Mouse (Mus musculus): ENCODE measurements around the gene Ptprq. TPM values are rescaled to one million over a fixed set of nuclear protein-coding genes. Genes with fewer than 3 reads are reported as not detected.
A peak's percentile ranks its signal among the peaks of the same experiment; 100 is the strongest.

Gene Ptprq
- polyA plus RNA-seq (2015; fragmentation: Nextera tagmentation; extraction: Ambion mirVana), result 0.18 and 0.25 TPM in 2 replicates

- H3K4me1 ChIP-seq, result no peaks in the 10 kb centered on the region
- no peaks in the 10 kb centered on the region for H3K27me3 ChIP-seq
- no peaks in the 10 kb centered on the region for H3K9me3 ChIP-seq
- H3K27ac ChIP-seq, result no peak within 1 kb of the TSS
- H3K36me3 ChIP-seq, result no peaks in the 10 kb centered on the region
- no peak within 1 kb of the TSS for H3K4me2 ChIP-seq
- 64% methylated on average over 1 of the region's 1 CpGs for WGBS
- no peak for ATAC-seq (ENCODE audit: insufficient number of reproducible peaks, low FRiP score, low TSS enrichment, low read depth)
- no peak within 1 kb of the TSS for H3K4me3 ChIP-seq
- H3K9ac ChIP-seq, result no peak within 1 kb of the TSS
Measured at GRCm38 (mm10) chr10:107719806-107720205, at the start of gene Ptprq. Gene Ptprq (minus strand): TSS chr10:107720051.

DNA sequence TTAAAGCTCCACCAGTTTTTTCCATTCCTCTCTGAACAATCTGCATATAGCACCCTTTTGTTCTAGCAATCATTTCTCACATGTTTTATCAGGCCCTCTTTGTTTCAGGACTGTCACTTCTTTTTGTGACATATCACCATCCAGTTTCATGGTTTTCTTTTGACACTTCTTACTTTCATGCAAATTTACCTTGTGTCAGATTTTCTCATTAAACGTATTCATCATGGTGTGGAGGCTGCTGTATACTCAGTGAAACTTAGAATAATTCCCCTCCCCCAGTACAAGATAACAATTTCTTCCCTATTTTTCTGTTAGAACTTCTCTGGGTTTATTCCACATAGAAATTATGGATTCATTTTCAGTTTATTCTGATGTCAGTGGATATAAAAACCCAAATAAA is 39.8 kb upstream of the Ptprq start:
- Histone ChIP-seq H3K36me3 (no peaks in the 10 kb centered on the region), H3K9me3 (no peaks in the 10 kb centered on the region), H3K4me1 (no peaks in the 10 kb centered on the region), H3K4me3 (no peak overlapping the region), H3K27ac (no peak overlapping the region), H3K9ac (no peak overlapping the region), H3K4me2 (no peak overlapping the region), H3K27me3 (no peaks in the 10 kb centered on the region)
- 88% methylated on average over 1 of the region's 1 CpGs for WGBS
- ATAC-seq (ENCODE audit: insufficient number of reproducible peaks, low FRiP score, low TSS enrichment, low read depth), result no peak

- ATAC-seq (ENCODE audit: insufficient number of reproducible peaks, low FRiP score, low TSS enrichment, low read depth), result no peak
- H3K4me2 ChIP-seq, result no peak overlapping the region
- H3K27me3 ChIP-seq, result no peaks in the 10 kb centered on the region
- H3K4me1 ChIP-seq, result no peaks in the 10 kb centered on the region; the same call in 1 of the 2 replicates
- H3K36me3 ChIP-seq, result no peaks in the 10 kb centered on the region
- 96% methylated on average over 3 of the region's 3 CpGs for WGBS
- H3K4me3 ChIP-seq, result no peak overlapping the region
- no peak overlapping the region for H3K27ac ChIP-seq
- H3K9ac ChIP-seq, result no peak overlapping the region
- H3K9me3 ChIP-seq, result no peaks in the 10 kb centered on the region
Measured at GRCm38 (mm10) chr10:107753471-107753870, 33.6 kb upstream of the Ptprq start.

DNA sequence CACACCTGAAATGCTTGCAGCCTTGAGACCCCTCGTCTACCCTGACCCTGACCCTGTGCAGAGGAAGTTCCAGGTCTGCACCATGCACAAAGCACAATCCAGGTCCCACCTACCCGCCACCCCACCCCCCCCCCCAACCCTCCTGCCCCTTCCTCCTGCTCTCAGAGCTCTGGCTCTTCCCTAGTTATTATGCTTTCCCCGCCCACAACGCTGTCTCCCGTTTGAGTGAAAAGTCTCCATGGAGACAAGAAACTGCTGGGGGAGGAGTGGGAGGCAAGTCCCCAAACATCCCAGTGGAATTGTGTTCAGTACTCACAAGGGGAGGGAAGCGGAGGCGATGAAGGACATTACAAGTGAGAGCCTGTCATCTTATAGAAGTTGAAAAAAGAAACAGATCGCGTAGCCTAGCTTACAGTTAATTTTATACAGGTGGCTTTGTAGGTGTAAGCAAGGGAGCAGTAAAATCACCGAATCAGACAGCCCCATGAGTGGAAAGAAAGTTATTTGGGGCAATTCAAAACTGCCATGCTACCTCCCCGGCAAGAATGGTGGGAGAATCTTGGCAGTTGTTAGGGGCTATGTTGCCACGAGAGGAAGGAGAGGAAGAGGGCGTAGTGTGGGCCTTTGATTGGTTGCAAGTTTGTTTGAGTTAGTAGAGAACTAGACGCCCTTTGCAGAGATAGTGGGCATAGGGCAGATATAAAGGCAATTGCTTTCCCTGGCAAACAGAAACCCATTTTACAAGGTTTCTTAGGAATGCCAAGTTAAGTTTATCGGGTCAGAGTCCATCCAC is 32.7 kb upstream of the Ptprq start:
- Histone ChIP-seq H3K4me2 (peak overlapping the region; percentile 30; the same call in 1 of the 2 replicates), H3K4me1 (no peaks in the 10 kb centered on the region; the same call in 1 of the 2 replicates), H3K27me3 (no peaks in the 10 kb centered on the region), H3K9me3 (no peaks in the 10 kb centered on the region), H3K4me3 (0 out of 2 replicates have a peak overlapping the region, but pooled peaks have one; percentile 19), H3K27ac (no peak overlapping the region), H3K9ac (no peak overlapping the region), H3K36me3 (no peaks in the 10 kb centered on the region)
- 22% methylated on average over 14 of the region's 15 CpGs for WGBS
- ATAC-seq (ENCODE audit: insufficient number of reproducible peaks, low FRiP score, low TSS enrichment, low read depth), result no peak

DNA sequence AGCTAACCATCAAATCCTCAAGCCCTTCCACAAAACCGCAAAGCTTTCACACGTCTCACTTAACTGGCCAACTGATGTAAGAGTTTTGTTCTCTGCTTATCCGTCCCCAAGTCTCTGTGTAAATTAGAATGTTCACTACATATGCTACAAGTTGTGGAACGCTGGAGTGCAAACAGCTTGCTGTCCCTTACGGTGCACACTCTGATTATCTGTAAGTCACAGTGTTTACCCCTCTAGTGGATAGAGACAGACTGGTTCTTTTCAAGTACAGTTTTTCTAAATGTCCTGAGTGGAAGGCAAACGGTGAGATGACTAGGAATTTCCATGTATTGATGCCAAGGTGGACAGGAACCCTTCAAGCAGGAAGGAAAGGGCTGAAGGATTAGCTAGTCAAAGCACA is 32.1 kb upstream of the Ptprq start:
- H3K27ac ChIP-seq, result no peak overlapping the region
- WGBS, result 25% methylated on average over 6 of the region's 6 CpGs
- H3K4me3 ChIP-seq, result no peak overlapping the region
- H3K36me3 ChIP-seq, result no peaks in the 10 kb centered on the region
- no peak for ATAC-seq (ENCODE audit: insufficient number of reproducible peaks, low FRiP score, low TSS enrichment, low read depth)
- no peaks in the 10 kb centered on the region for H3K27me3 ChIP-seq
- H3K9ac ChIP-seq, result no peak overlapping the region
- no peaks in the 10 kb centered on the region; the same call in 1 of the 2 replicates for H3K4me1 ChIP-seq
- H3K9me3 ChIP-seq, result no peaks in the 10 kb centered on the region
- H3K4me2 ChIP-seq, result peak overlapping the region; percentile 30; the same call in 1 of the 2 replicates

GRCm38 (mm10) chr10:107747566-107747965 is 27.7 kb upstream of the Ptprq start:
- Histone ChIP-seq H3K9me3 (no peaks in the 10 kb centered on the region), H3K4me1 (no peaks in the 10 kb centered on the region; the same call in 1 of the 2 replicates), H3K4me3 (no peak overlapping the region), H3K27me3 (no peaks in the 10 kb centered on the region), H3K9ac (no peak overlapping the region), H3K27ac (no peak overlapping the region), H3K36me3 (no peaks in the 10 kb centered on the region), H3K4me2 (no peak overlapping the region)
- ATAC-seq (ENCODE audit: insufficient number of reproducible peaks, low FRiP score, low TSS enrichment, low read depth), result no peak
- WGBS, result 19% methylated on average over 5 of the region's 5 CpGs

DNA sequence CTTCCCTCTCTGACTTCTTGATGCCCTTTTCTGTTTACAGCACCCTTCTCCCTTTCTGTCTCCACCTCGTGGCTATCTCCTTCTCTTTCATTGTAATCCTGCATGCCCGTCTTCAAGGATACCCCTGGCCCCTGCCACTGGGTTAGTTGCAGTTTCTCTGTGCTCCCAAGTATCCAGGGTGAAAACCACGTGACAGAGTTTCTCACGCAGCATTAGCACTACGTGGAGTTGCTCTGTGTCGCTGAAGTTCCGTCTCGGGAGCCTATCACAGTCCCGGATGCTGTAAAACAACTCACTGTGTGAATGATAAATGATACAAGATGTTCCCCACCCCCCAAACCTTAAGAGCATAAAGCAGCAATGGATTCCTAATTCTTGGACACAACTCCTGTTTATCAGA is 26.9 kb upstream of the Ptprq start:
- Histone ChIP-seq H3K27me3 (no peaks in the 10 kb centered on the region), H3K4me1 (no peaks in the 10 kb centered on the region), H3K9me3 (no peaks in the 10 kb centered on the region), H3K36me3 (no peaks in the 10 kb centered on the region), H3K9ac (no peak overlapping the region), H3K4me2 (no peak overlapping the region), H3K27ac (no peak overlapping the region), H3K4me3 (no peak overlapping the region)
- 22% methylated on average over 9 of the region's 9 CpGs for WGBS
- ATAC-seq (ENCODE audit: insufficient number of reproducible peaks, low FRiP score, low TSS enrichment, low read depth), result no peak

DNA sequence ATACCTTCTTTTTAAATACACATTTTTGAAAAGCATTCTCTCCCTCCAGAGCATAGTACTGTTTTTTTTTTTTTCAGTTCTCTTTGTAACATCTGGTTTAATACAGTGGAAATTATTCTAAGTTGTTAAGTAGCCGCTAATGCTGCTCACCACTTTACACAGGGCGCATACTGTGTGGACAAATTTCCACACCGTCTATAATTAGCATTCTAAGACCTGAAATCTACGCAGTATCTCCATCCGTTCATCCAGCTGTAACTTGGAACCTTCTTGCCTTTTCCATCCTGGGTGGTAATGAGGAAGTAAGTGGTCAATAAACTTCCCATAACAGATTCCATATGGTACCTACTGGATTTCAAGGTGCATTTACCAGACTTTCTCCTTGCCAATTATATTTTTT is 20.0 kb upstream of the Ptprq start:
- Histone ChIP-seq H3K27ac (no peak overlapping the region), H3K4me1 (no peaks in the 10 kb centered on the region), H3K9me3 (no peaks in the 10 kb centered on the region), H3K4me2 (no peak overlapping the region), H3K4me3 (no peak overlapping the region), H3K9ac (no peak overlapping the region), H3K36me3 (no peaks in the 10 kb centered on the region), H3K27me3 (no peaks in the 10 kb centered on the region)
- peak; percentile 74 for ATAC-seq (ENCODE audit: insufficient number of reproducible peaks, low FRiP score, low TSS enrichment, low read depth)
- WGBS, result 21% methylated on average over 5 of the region's 5 CpGs

DNA sequence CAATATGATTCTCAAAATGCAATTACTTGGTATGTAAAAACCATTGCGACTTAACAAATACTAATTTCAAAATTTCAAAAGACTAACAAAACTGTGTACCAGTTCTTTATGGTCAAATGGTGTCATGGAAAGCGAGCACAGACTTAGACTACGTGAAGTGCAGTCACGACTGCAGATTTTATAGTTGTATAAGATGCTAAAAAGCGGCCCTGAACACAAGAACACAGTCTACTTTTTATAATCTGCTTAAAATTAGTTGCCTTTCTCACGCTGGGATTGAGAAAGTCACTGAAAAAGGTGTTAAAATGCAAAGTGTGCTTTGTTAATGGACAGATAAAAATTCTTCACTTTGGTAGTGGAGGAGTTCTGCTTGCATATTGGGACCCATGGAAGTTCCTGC is 17.9 kb upstream of the Ptprq start:
- Histone ChIP-seq H3K9ac (no peak overlapping the region), H3K27ac (no peak overlapping the region), H3K9me3 (no peaks in the 10 kb centered on the region), H3K4me3 (no peak overlapping the region), H3K27me3 (no peaks in the 10 kb centered on the region), H3K4me1 (no peaks in the 10 kb centered on the region), H3K4me2 (no peak overlapping the region), H3K36me3 (no peaks in the 10 kb centered on the region)
- no peak for ATAC-seq (ENCODE audit: insufficient number of reproducible peaks, low FRiP score, low TSS enrichment, low read depth)
- WGBS, result 68% methylated on average over 6 of the region's 6 CpGs

DNA sequence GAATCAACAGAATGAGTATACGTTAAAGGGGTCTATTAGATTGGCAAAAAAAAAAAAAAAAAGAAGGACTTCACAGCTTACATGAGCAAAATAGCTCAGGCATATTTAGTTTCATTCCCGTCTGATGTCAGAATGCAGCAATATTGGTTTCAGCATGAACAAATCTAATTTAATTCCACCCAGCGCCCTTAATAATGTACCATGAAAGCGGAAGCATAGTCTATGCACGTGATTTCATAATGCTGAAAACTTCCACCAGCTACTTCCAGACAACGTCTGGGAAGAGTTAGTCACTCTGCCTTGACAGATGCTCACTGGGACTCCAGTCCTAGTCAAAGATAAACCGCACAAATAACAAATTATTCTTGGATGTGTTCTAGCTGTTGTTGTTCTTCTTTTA is 15.6 kb upstream of the Ptprq start:
- Histone ChIP-seq H3K36me3 (no peaks in the 10 kb centered on the region), H3K9ac (no peak overlapping the region), H3K27me3 (no peaks in the 10 kb centered on the region), H3K27ac (no peak overlapping the region), H3K4me1 (no peaks in the 10 kb centered on the region), H3K9me3 (no peaks in the 10 kb centered on the region), H3K4me3 (no peak overlapping the region), H3K4me2 (no peak overlapping the region)
- 57% methylated on average over 7 of the region's 7 CpGs for WGBS
- ATAC-seq (ENCODE audit: insufficient number of reproducible peaks, low FRiP score, low TSS enrichment, low read depth), result no peak

DNA sequence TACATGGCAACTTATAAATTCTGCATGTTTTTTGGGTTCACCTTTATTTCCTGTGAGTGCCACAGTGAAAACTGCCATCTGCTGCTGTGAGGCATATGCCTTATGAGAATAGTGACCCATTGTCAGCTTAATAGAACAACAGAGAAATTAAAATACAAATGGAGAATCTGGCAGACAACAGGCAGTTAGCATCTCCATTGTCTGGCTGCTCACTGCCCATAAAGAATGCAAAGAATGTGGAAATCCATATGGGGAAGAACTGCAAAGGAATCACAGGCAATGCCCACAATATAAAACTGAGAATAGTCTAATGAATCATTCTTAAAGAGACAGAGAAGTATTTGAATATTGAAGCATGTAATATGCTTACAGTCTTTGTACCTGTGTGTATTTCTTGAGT is 14.5 kb upstream of the Ptprq start:
- Histone ChIP-seq H3K4me2 (no peak overlapping the region), H3K4me3 (no peak overlapping the region), H3K27me3 (no peaks in the 10 kb centered on the region), H3K9ac (no peak overlapping the region), H3K27ac (no peak overlapping the region), H3K36me3 (no peaks in the 10 kb centered on the region), H3K9me3 (no peaks in the 10 kb centered on the region), H3K4me1 (no peaks in the 10 kb centered on the region)
- no peak for ATAC-seq (ENCODE audit: insufficient number of reproducible peaks, low FRiP score, low TSS enrichment, low read depth)

DNA sequence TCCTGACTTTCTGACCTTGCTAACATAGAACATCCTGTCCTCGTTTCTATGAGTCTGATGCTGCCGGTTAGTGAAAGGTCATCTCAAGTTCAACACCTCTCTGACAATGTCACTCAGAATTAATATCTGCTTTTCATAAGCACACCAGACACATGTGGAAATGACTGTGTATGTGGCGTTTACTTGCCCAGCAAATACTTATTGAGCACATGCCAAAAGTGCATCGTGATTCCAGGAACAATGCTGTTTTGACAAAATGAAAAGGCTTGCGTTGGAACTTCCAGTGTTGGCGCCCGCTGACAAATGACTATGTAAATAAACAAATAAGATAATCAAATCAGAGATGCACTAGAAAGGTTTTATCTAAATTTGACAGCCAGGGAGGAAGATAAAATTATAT is 5.8 kb upstream of the Ptprq start:
- H3K36me3 ChIP-seq, result no peaks in the 10 kb centered on the region
- H3K4me1 ChIP-seq, result no peaks in the 10 kb centered on the region
- H3K4me2 ChIP-seq, result no peak overlapping the region
- 64% methylated on average over 7 of the region's 7 CpGs for WGBS
- no peaks in the 10 kb centered on the region for H3K9me3 ChIP-seq
- H3K27me3 ChIP-seq, result no peaks in the 10 kb centered on the region
- no peak for ATAC-seq (ENCODE audit: insufficient number of reproducible peaks, low FRiP score, low TSS enrichment, low read depth)
- no peak overlapping the region for H3K4me3 ChIP-seq
- no peak overlapping the region for H3K9ac ChIP-seq
- H3K27ac ChIP-seq, result no peak overlapping the region

Measured in limb, embryonic 15.5 days (tissue).